Mouse (Mus musculus) liver, postnatal 0 days (tissue): ENCODE data around the gene Reep1.

ENCODE experiments used
- CTCF ChIP-seq: sonication (generic); IDR thresholded peaks from 2 replicates; pipeline ENCODE4 v1.5.1; 2016; ENCODE audit warnings: antibody characterized with exemption, low read depth
- EP300 ChIP-seq: IDR thresholded peaks from 2 replicates; pipeline ENCODE4 v1.6.1; 2016; ENCODE audit warnings: antibody characterized with exemption, low read depth, mild to moderate bottlenecking

DNA sequence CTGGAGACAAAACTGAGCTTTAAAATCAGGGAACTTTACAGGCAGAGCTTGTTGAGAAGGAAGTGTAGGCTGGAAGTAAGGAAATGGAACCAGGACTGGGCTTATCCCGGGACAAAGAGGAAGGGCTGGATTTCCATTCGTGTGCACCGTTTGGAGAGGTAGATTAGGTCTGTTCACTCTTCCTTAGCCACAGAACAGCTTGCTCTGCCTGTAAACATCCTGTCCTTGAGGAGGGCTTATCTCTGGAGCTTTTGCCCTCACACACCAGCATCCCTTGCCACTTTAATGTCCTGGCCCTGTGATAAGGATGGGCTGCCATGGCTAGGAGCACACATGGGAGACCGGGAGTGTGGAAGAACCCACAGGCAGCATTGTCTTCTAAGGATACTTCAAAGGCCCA is 60.4 kb downstream of the Reep1 start:
- TF ChIP-seq CTCF, result no peak
- no peak for TF ChIP-seq EP300
